Mouse (Mus musculus) mouse embryonic stem cell (cell line): Measurements from ENCODE around the gene Dnal4.

Source experiments
- in situ Hi-C, 2 experiments: fragments of 300-500 bp; cut with MboI; formaldehyde crosslinking; loops; 1 replicate in 1 of 2; 3 replicates in 1 of 2; pipeline ENCODE4 v1.14.3; 2019 to 2020; ENCODE audit warnings: low sequenced_read_pairs in 2 of 2, low pct_unique_long_range_greater_than_20kb in 1 of 2, mixed read lengths in 1 of 2; ENCODE audit not compliant: unreplicated experiment in 1 of 2

Dnal4 gene

DNA sequence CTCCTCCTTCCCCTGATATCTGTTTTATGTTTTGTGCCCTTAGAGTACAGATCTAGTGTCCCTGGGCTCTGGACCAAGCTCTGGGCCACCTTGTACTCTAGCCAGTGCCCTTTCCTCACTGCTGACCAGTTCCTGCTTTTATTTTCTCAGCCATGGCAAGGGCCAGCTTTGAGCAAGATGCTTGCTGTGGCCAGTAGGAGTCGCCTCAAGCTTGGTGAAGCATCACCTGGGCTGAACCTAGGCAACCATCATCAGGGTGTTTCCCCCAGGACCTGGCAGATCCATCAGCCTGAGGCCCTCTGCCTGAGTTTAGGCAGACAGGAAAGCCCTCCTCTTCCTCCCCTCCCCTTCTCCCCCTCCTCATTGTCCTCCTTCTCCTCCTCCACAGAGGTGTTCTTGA, 54.2 kb downstream of the Dnal4 start:
- in situ Hi-C loops: no loop called here

DNA sequence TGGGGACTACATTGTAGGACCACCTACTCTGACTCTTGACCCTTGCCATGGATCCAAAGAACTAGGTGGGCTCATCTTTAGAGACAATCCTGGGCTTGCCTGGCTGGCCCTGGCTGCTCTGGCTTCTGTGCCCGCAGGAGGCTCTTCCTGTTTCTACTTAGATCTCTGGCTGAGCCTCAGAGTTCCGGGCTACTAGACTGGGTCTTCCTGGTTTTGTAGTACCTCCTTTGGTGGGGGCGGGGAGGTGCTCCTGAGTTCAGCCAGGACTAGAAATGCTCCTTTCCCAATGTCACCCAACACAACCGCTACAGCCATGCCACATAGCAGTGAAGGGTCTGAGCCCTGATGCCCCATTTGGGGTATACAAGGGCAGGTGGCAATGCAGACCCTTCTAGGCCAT, 56.9 kb downstream of the Dnal4 start:
- in situ Hi-C loops: no loop called here

DNA sequence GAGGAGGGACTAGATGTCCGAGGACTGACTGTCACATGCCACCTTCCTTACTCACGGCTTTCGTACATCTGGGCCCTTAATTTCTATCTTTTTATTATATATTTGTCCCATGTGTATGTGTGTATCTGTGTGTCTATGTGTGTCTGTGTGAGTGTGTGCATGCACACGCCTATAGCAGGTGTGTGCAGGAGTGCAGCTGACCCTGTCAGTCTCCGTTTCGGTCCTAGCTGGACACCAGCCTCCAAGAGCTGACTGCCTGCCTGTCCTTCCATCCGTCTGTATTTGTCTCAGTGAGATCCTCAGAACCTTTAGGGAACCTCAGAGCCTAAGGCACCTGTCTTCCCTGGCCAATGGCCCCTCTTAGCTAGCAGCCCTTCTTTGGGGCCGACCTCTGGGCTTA, 57.4 kb downstream of the Dnal4 start:
- in situ Hi-C loops: no loop called here

DNA sequence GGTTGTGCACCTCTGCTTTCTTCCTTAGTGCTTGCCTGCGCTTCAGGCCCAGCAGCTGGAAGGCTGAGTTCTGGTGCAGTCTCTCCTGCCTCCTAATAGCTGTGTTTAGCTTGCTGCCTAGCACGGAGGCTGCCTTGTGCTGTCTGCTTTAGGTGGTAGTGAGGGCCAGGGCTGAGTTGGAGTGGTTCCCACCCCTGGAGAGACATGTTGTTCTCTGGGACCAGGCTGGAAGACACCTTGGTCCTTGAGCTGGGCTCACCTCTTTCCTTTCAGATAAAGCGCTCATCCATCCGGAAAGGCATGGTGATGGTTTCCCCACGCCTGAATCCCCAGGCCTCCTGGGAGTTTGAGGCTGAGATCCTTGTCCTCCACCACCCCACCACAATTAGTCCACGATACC, 60.9 kb downstream of the Dnal4 start:
- in situ Hi-C loops: no loop called here

DNA sequence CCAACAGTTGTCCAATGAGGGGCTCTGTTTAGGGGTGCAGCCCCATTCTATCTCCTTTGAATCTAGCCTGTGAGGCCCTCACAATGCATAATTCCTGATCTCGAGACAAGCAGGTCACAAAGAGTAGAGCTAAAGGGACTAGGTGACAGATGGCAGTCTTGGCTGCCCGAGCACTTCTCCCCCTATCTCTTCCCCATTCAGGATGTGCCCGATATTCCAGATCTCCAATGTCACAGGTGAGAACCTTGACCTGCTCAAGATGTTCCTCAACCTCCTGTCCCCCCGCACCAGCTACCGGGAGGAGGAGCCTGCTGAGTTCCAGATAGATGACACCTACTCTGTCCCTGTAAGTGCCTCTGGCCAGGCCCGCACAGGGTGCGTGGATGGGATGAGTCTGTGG, 62.0 kb downstream of the Dnal4 start:
- in situ Hi-C loops: no loop called here
